Mouse (Mus musculus): ENCODE measurements around the gene Klrc3.

DNA sequence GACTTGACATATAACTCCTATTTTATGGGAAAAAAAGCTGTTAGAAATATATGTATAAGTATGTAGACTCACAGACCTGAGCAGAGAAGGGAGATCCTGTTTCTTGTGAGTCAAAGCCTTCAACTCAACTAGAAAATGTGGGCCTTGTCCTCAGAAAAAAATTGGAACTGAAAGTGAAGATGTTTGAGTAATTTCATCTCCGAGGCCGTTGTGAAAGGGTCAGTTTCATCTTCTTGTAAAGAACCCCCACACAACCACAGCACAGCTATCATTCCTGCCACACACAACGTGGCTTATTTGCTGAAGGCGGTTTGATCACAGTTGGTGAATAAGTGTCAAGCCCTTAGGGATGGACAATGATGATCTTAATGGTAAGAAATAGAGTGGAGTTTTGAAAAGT lies 19.4 kb downstream of the Klrc3 start, which contains the start of gene Klrk1:
- TF ChIP-seq GATA1 (IDR thresholded peaks at IDR 0.05; ENCODE audit: low read length): no peak
- TF ChIP-seq TAL1 (IDR thresholded peaks at IDR 0.05; ENCODE audit: low read length): no peak
